ENCODE assay signal across 12 mouse cellular contexts in genomic region chr19:53412149-53412848, GRCm38 (mm10). TPM values are rescaled to one million over a fixed set of nuclear protein-coding genes. Genes with fewer than 3 reads are reported as not detected.
DNase-seq lines count a peak whose midpoint lies in the region; ATAC-seq and TF ChIP-seq lines count a peak whose summit lies in the region.
"Had no signal": no experiment of that assay in that cellular context is flagged by ENCODE, and none has a peak within 500 bp of the region (broad histone marks: within the 10 kb centered on the region; RNA-seq: fewer than 3 reads in every experiment).

No protein-coding gene starts in this region.

- peak; percentile 32; the same call in 1 of the 2 replicates for ATAC-seq in kidney, embryonic 14.5 days (ENCODE audit: low FRiP score, low TSS enrichment)
- no peak for ATAC-seq in hindbrain, postnatal 0 days
- ATAC-seq: forebrain, postnatal 0 days had no signal

- no peaks in the 10 kb centered on the region for H3K36me3 ChIP-seq in kidney, embryonic 14.5 days (ENCODE audit: control insufficient read depth, insufficient read depth, low read length)
- no peaks in the 10 kb centered on the region for H3K36me3 ChIP-seq in hindbrain, postnatal 0 days (ENCODE audit: insufficient read depth, low read length)
- H3K36me3 ChIP-seq: midbrain, embryonic 12.5 days had no signal

- no peak overlapping the region; the same call in 1 of the 2 replicates for H3K4me2 ChIP-seq in kidney, embryonic 14.5 days (replicated peaks; ENCODE audit: low read depth, low read length)
- H3K4me2 ChIP-seq in hindbrain, postnatal 0 days (ENCODE audit: low read depth, low read length): no peak overlapping the region
- H3K4me2 ChIP-seq: midbrain, embryonic 12.5 days had no signal

- no peak overlapping the region for H3K4me3 ChIP-seq in kidney, embryonic 14.5 days (ENCODE audit: low read length)
- H3K4me3 ChIP-seq in hindbrain, postnatal 0 days (ENCODE audit: low read length): no peak overlapping the region
- H3K4me3 ChIP-seq: midbrain, embryonic 12.5 days had no signal

- H3K9ac ChIP-seq in kidney, embryonic 14.5 days (ENCODE audit: low read depth, low read length): no peak overlapping the region
- H3K9ac ChIP-seq in hindbrain, postnatal 0 days (replicated peaks; ENCODE audit: low read length): no peak overlapping the region
- H3K9ac ChIP-seq: forebrain, postnatal 0 days; midbrain, embryonic 12.5 days had no signal

- H3K9me3 ChIP-seq in kidney, embryonic 14.5 days (ENCODE audit: control insufficient read depth, low read length): no peaks in the 10 kb centered on the region
- no peaks in the 10 kb centered on the region for H3K9me3 ChIP-seq in hindbrain, postnatal 0 days (ENCODE audit: low read length)
- H3K9me3 ChIP-seq: midbrain, embryonic 12.5 days had no signal

- DNase-seq in kidney, postnatal 14 days: no peak
- DNase-seq in 3T3-L1 (ENCODE audit: low read depth, low spot score): peak; percentile 99
- DNase-seq in Muller cell, postnatal 12 days (ENCODE audit: inconsistent ontology term): peak; percentile 96
- DNase-seq in hindbrain, postnatal 0 days (ENCODE audit: low spot score): no peak
- no peak for DNase-seq in B cell, adult 2 months
- DNase-seq in cerebellum, adult 11-12 months: no peak
- DNase-seq in layer of hippocampus, postnatal 10 days (ENCODE audit: low spot score in 2 of 2): no peak
- DNase-seq: adrenal gland, postnatal 10 days; forebrain, postnatal 0 days; kidney, postnatal 36 days had no signal

- WGBS in kidney, embryonic 14.5 days: 8% methylated on average over 6 of the region's 6 CpGs
- WGBS in hindbrain, postnatal 0 days: 15% methylated on average over 6 of the region's 6 CpGs

- H3K27ac ChIP-seq in kidney, embryonic 14.5 days (ENCODE audit: low read depth, low read length): peak overlapping the region; percentile 83
- H3K27ac ChIP-seq in hindbrain, postnatal 0 days: 0 out of 2 replicates have a peak overlapping the region, but pooled peaks have one; percentile 20
- H3K27ac ChIP-seq: midbrain, embryonic 12.5 days had no signal

- TF ChIP-seq CTCF in hindbrain, postnatal 0 days (IDR thresholded peaks at IDR 0.05; ENCODE audit: low read depth): no peak

- peaks cover 29% of the 10 kb centered on the region for H3K4me1 ChIP-seq in kidney, embryonic 14.5 days (ENCODE audit: control insufficient read depth, insufficient read depth, low read length)
- H3K4me1 ChIP-seq in hindbrain, postnatal 0 days (ENCODE audit: insufficient read depth, low read length): peaks cover 12% of the 10 kb centered on the region; the same call in 1 of the 2 replicates

- no peaks in the 10 kb centered on the region for H3K27me3 ChIP-seq in kidney, embryonic 14.5 days (ENCODE audit: control insufficient read depth, insufficient read depth, low read length)
- no peaks in the 10 kb centered on the region for H3K27me3 ChIP-seq in hindbrain, postnatal 0 days (ENCODE audit: insufficient read depth, low read length)
- H3K27me3 ChIP-seq: midbrain, embryonic 12.5 days had no signal

RNA-seq across cellular contexts. Expression of gene Smndc1, which starts 21.9 kb away (rescaled TPM):
- 47.7 and 49.4 TPM in 2 replicates for polyA plus RNA-seq in kidney, embryonic 14.5 days (2014; fragmentation: Nextera tagmentation; extraction: Ambion mirVana)
- total RNA-seq in hindbrain, postnatal 0 days (2014; rRNA removed): 9.7 and 14.7 TPM in 2 replicates
- polyA plus RNA-seq in hindbrain, postnatal 0 days (2015; fragmentation: Nextera tagmentation; extraction: Ambion mirVana): 34.4 and 35.3 TPM in 2 replicates
- total RNA-seq in layer of hippocampus, postnatal 10 days (2021): 10 to 100 TPM; 37.2 to 38.9 TPM

RNA-seq across cellular contexts. Expression of gene Gm10197, which starts 40.7 kb away (rescaled TPM):
- 2.0 and 3.2 TPM in 2 replicates for polyA plus RNA-seq in kidney, embryonic 14.5 days (2014; fragmentation: Nextera tagmentation; extraction: Ambion mirVana)
- not detected in 2 replicates for total RNA-seq in hindbrain, postnatal 0 days (2014; rRNA removed)
- not detected in 2 replicates for polyA plus RNA-seq in hindbrain, postnatal 0 days (2015; fragmentation: Nextera tagmentation; extraction: Ambion mirVana)
- total RNA-seq in layer of hippocampus, postnatal 10 days (2021): not detected
- total RNA-seq: adrenal gland, postnatal 10 days; forebrain, postnatal 0 days had no signal
- polyA plus RNA-seq: forebrain, postnatal 0 days; midbrain, embryonic 12.5 days had no signal

Comparison
In these comparisons a context has a peak if more than half of its experiments do, and no peak if none do; other contexts are left out.
1. DNase-seq: peak in 3T3-L1 (single experiment) and Muller cell, postnatal 12 days (single experiment); none in kidney, postnatal 14 days (single experiment), hindbrain, postnatal 0 days (single experiment), B cell, adult 2 months (0 of 2), cerebellum, adult 11-12 months (single experiment) and layer of hippocampus, postnatal 10 days (0 of 2).